Mouse (Mus musculus): ENCODE data around the gene Prss43.

DNA sequence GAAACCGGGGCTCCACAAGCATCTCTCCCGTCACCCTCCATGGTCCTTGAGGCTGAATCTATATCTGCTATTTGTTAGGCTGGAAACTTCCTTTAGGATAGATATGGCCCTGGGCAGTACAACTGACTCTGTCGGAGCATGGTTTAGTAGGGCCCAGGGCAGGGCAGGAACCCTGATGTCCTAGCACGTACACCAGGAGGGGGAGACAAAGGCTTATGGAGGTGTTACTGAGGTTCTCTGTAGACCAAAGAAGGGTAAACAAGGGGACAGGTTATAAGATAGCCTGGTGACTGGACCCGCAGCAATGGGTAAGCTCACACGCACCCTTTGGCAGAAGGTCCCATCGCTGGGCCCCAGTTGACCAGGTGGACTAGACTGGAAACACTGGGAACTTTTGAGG, 47.9 kb upstream of the Prss43 start:
- TF ChIP-seq ZC3H11A (IDR thresholded peaks at IDR 0.05; ENCODE audit: borderline replicate concordance, low read depth, low read length): no peak
- no peak for TF ChIP-seq ZNF384 (IDR thresholded peaks at IDR 0.05; ENCODE audit: low read depth, low read length)
- TF ChIP-seq CHD2 (IDR thresholded peaks at IDR 0.05; ENCODE audit: low read depth, low read length): no peak
- no peak for TF ChIP-seq MAFK (IDR thresholded peaks at IDR 0.05; ENCODE audit: insufficient read depth, low read depth, low read length)
- no peak for TF ChIP-seq HCFC1 (IDR thresholded peaks at IDR 0.05; ENCODE audit: borderline replicate concordance, insufficient read depth, low read length)
